Mouse (Mus musculus) limb, embryonic 12.5 days (tissue): ENCODE data around the gene Nek9. TPM values are rescaled to one million over a fixed set of nuclear protein-coding genes. Genes with fewer than 3 reads are reported as not detected.
A peak's percentile ranks its signal among the peaks of the same experiment; 100 is the strongest.

Experiments
- ATAC-seq: fragments of 200-750 bp; cut with Nextera tagmentation; 2 replicates; pipeline ENCODE4 v1.8.0; 2017; ENCODE audit warnings: low read depth, moderate TSS enrichment; ENCODE audit not compliant: insufficient number of reproducible peaks, insufficient read depth, low FRiP score, low TSS enrichment
- H3K27ac ChIP-seq: fragments of 300-500 bp; sonication (generic); 2 replicates; pipeline ENCODE4 v1.5.1; 2016; ENCODE audit warnings: mild to moderate bottlenecking, moderate library complexity
- H3K27me3 ChIP-seq: fragments of 300-500 bp; sonication (generic); 2 replicates; pipeline ENCODE4 v1.6.1; 2016; ENCODE audit warnings: mild to moderate bottlenecking, moderate library complexity
- H3K36me3 ChIP-seq: fragments of 300-500 bp; sonication (generic); 2 replicates; pipeline ENCODE4 v1.6.1; 2016; ENCODE audit warnings: mild to moderate bottlenecking, moderate library complexity
- H3K4me1 ChIP-seq: fragments of 300-500 bp; sonication (generic); replicated peaks from 2 replicates; pipeline ENCODE4 v1.6.1; 2016
- H3K4me2 ChIP-seq: fragments of 300-500 bp; sonication (generic); 2 replicates; pipeline ENCODE4 v1.6.1; 2016; ENCODE audit warnings: mild to moderate bottlenecking, moderate library complexity
- H3K4me3 ChIP-seq: fragments of 300-500 bp; sonication (generic); replicated peaks from 2 replicates; pipeline ENCODE4 v1.5.1; 2016; ENCODE audit warnings: mild to moderate bottlenecking
- H3K9ac ChIP-seq: fragments of 300-500 bp; sonication (generic); replicated peaks from 2 replicates; pipeline ENCODE4 v1.6.1; 2016; ENCODE audit warnings: mild to moderate bottlenecking, moderate library complexity
- H3K9me3 ChIP-seq: fragments of 300-500 bp; sonication (generic); 2 replicates; pipeline ENCODE4 v1.6.1; 2016; ENCODE audit warnings: mild to moderate bottlenecking, moderate library complexity
- WGBS: fragments of 180-500 bp; shearing (Covaris S2); methylation state at CpG from one replicate; pipeline ENCODE4 v1.1.7; 2016; 5-methylcytosine and 5-hydroxymethylcytosine counted together
- polyA plus RNA-seq: library from polyadenylated mRNA; unstranded; fragments of >200 nt; fragmentation: Nextera tagmentation; extraction: Ambion mirVana; gene quantifications from 2 replicates; pipeline ENCODE4 v1.2.1, GENCODE M21; 2016

The Nek9 gene
- polyA plus RNA-seq, 1 experiment from 2014 or later = 31.1 TPM

- no peaks in the 10 kb centered on the region for H3K9me3 ChIP-seq
- no peaks in the 10 kb centered on the region for H3K27me3 ChIP-seq
- no peak for ATAC-seq
- 78% methylated on average over 7 of the region's 7 CpGs for WGBS
- no peak overlapping the region for H3K4me3 ChIP-seq
- no peak overlapping the region for H3K4me2 ChIP-seq
- no peak overlapping the region for H3K9ac ChIP-seq
- H3K4me1 ChIP-seq = peaks cover 13% of the 10 kb centered on the region; the same call in 1 of the 2 replicates
- peaks cover 6% of the 10 kb centered on the region; the same call in 1 of the 2 replicates for H3K36me3 ChIP-seq
- H3K27ac ChIP-seq = peak overlapping the region; percentile 35; the same call in 1 of the 2 replicates
Measured at GRCm38 (mm10) chr12:85257008-85257639, 82.0 kb downstream of the Nek9 start.

DNA sequence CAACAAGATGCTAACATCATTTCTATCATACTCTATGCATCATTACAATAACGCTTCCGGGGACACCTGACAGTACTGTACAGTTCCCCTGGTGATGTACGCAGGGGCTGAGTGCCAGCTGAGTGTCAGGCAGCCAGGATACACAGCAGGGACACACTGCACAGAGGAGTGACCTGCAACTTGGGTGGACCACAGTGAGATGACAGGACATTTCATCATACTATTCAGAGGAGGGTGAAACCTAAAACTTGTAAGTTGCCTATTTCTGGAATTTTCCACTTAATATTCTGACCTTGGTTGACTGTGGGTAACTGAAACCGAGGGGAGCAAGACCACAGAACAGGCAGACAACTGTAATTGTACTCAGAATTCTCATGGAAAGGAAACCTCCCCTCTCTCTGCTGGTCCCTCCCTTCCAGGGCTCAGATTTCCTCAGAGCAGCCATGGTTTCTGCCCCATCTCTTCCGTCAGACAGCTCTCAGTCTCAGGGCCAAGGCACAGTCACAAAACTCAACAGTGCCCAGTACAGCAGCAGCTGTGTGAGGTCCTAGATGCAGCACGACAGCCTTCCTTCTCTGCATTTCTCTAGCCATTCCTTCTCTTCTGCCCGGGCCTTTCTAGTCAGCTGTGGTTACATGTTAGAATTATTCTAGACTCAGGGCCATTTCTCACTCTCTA, 82.9 kb downstream of the Nek9 start:
- 59% methylated on average over 7 of the region's 7 CpGs for WGBS
- no peak overlapping the region; the same call in 1 of the 2 replicates for H3K9ac ChIP-seq
- H3K27ac ChIP-seq = peak overlapping the region; percentile 72
- H3K4me1 ChIP-seq = peaks cover 13% of the 10 kb centered on the region; the same call in 1 of the 2 replicates
- no peaks in the 10 kb centered on the region for H3K27me3 ChIP-seq
- H3K4me3 ChIP-seq = no peak overlapping the region
- no peaks in the 10 kb centered on the region for H3K9me3 ChIP-seq
- H3K36me3 ChIP-seq = peaks cover 6% of the 10 kb centered on the region; the same call in 1 of the 2 replicates
- H3K4me2 ChIP-seq = no peak overlapping the region
- ATAC-seq = no peak

DNA sequence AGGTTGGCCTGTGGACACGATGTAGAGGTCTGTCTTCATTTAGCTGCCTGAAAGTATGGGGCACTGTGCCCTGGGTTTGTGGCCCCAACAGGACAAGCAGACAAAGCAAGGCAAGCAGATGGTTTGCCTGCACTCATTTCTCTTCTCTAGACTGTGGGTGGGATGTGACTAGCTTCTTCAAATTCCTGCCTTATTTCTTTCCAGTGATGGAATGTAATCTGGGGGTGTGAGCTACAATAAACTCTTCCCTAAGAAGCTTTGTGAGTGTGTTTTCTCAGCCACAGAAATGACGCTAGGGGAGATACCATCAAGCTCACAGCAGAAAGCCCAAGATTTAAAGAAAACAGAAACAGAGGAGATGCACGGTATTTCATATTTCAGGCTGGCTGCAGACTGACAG, 87.1 kb downstream of the Nek9 start:
- Histone ChIP-seq H3K9me3 (0 out of 2 replicates have a peak, but pooled peaks cover 7% of the 10 kb centered on the region), H3K27ac (no peak overlapping the region), H3K36me3 (peaks cover 10% of the 10 kb centered on the region), H3K4me2 (no peak overlapping the region), H3K9ac (no peak overlapping the region), H3K4me1 (peaks cover 9% of the 10 kb centered on the region; the same call in 1 of the 2 replicates), H3K27me3 (no peaks in the 10 kb centered on the region), H3K4me3 (no peak overlapping the region)
- no peak for ATAC-seq
- 87% methylated on average over 3 of the region's 3 CpGs for WGBS

Other genes with a start within 250 kb of the Nek9 start
- 3.0 and 4.2 TPM in 2 replicates for gene Prox2, start 228.6 kb downstream of the Nek9 start, polyA plus RNA-seq
- gene Dlst, start 228.5 kb downstream of the Nek9 start, polyA plus RNA-seq = 113 and 115 TPM in 2 replicates
- 0.46 and 0.56 TPM in 2 replicates for gene Rps6kl1, start 188.1 kb downstream of the Nek9 start, polyA plus RNA-seq
- 17.0 and 17.8 TPM in 2 replicates for gene Pgf, start 161.6 kb downstream of the Nek9 start, polyA plus RNA-seq
- 80.6 and 83.3 TPM in 2 replicates for gene Eif2b2, start 119.9 kb downstream of the Nek9 start, polyA plus RNA-seq
- 10.9 and 11.1 TPM in 2 replicates for gene Mlh3, start 68.8 kb downstream of the Nek9 start, polyA plus RNA-seq
- gene Acyp1, start 50.9 kb downstream of the Nek9 start, polyA plus RNA-seq = 58.6 and 62.8 TPM in 2 replicates
- gene Zc2hc1c, start 50.8 kb downstream of the Nek9 start, polyA plus RNA-seq = 0.97 and 1.1 TPM in 2 replicates
- gene Tmed10, start 35.5 kb upstream of the Nek9 start, polyA plus RNA-seq = 264 and 268 TPM in 2 replicates
- gene Fos, start 134.5 kb upstream of the Nek9 start, polyA plus RNA-seq = 2.0 and 2.7 TPM in 2 replicates